Mouse (Mus musculus) testis, postnatal 10 days (tissue): ENCODE data around the gene Hsp90ab1.

Experiments
- DNase-seq: peaks from one replicate; pipeline ENCODE4 v3.0.0; 2021; ENCODE audit warnings: low spot score

Hsp90ab1 gene

GRCm38 (mm10) chr17:45542705-45543104, 30.4 kb downstream of the Hsp90ab1 start:
- no peak for DNase-seq

- no peak for DNase-seq
Observed at GRCm38 (mm10) chr17:45542129-45542528, 30.9 kb downstream of the Hsp90ab1 start.

GRCm38 (mm10) chr17:45539664-45540063, 33.4 kb downstream of the Hsp90ab1 start:
- DNase-seq: no peak

GRCm38 (mm10) chr17:45538394-45538793, 34.7 kb downstream of the Hsp90ab1 start:
- DNase-seq: no peak

GRCm38 (mm10) chr17:45536264-45536663, 36.8 kb downstream of the Hsp90ab1 start:
- DNase-seq: peak; percentile 70

- DNase-seq: no peak
Observed at GRCm38 (mm10) chr17:45532896-45533295, 40.2 kb downstream of the Hsp90ab1 start.

GRCm38 (mm10) chr17:45530346-45530782, 42.7 kb downstream of the Hsp90ab1 start:
- no peak for DNase-seq

GRCm38 (mm10) chr17:45526571-45526970, 46.5 kb downstream of the Hsp90ab1 start:
- no peak for DNase-seq

- no peak for DNase-seq
Observed at GRCm38 (mm10) chr17:45524961-45525360, 48.1 kb downstream of the Hsp90ab1 start.

GRCm38 (mm10) chr17:45523263-45523662, 49.8 kb downstream of the Hsp90ab1 start, which contains the start of gene Tcte1:
Tcte1 (plus strand) TSS chr17:45523434.
- DNase-seq: no peak

- no peak for DNase-seq
Observed at GRCm38 (mm10) chr17:45520136-45520535, 52.9 kb downstream of the Hsp90ab1 start.

GRCm38 (mm10) chr17:45518766-45519475, 54.1 kb downstream of the Hsp90ab1 start:
- no peak for DNase-seq
